ENCODE assay signal across 10 mouse cellular contexts in the genomic region with DNA sequence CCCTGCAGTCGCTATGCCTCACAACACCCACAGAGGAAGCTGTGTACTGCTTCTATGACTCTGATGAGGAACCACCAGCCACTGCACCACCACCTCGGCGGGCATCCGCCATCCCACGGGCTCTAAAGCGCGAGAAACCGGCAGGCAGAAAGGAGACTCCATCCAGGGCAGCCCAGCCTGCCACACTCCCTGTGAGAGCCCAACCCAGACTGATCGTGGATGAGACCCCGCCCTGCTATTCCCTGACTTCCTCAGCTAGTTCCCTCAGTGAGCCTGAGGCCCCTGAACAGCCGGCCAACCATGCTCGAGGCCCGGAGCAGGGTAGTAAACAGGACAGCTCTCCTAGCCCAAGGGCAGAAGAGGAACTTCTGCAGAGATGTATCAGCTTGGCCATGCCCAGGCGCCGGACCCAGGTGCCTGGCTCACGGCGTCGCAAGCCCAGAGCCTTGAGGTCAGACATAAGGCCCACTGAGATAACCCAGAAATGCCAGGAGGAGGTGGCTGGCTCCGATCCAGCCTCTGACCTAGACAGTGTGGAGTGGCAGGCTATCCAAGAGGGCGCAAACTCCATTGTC. TPM values are rescaled to one million over a fixed set of nuclear protein-coding genes. Genes with fewer than 3 reads are reported as not detected.
DNase-seq lines count a peak whose midpoint lies in the region; ATAC-seq and TF ChIP-seq lines count a peak whose summit lies in the region.
"Had no signal": no experiment of that assay in that cellular context is flagged by ENCODE, and none has a peak within 500 bp of the region (broad histone marks: within the 10 kb centered on the region; RNA-seq: fewer than 3 reads in every experiment).

No protein-coding gene starts in this region.

- H3K9ac ChIP-seq in lung, embryonic 16.5 days (ENCODE audit: low read length) = 0 out of 2 replicates have a peak overlapping the region, but pooled peaks have one; percentile 6

- H3K4me3 ChIP-seq in heart, embryonic 10.5 days = peak overlapping the region; percentile 6; the same call in 1 of the 2 replicates
- H3K4me3 ChIP-seq in lung, embryonic 16.5 days (ENCODE audit: low read length) = no peak overlapping the region
- no peak overlapping the region for H3K4me3 ChIP-seq in lung, adult 2 months (replicated peaks; ENCODE audit: extremely low read depth, low read depth, low read length)

- H3K27ac ChIP-seq in heart, embryonic 10.5 days = no peak overlapping the region
- H3K27ac ChIP-seq in lung, embryonic 16.5 days (ENCODE audit: low read length) = no peak overlapping the region

- H3K9me3 ChIP-seq in heart, embryonic 10.5 days = no peaks in the 10 kb centered on the region
- H3K9me3 ChIP-seq in lung, embryonic 16.5 days (ENCODE audit: control insufficient read depth, low read length) = no peaks in the 10 kb centered on the region

- no peak for ATAC-seq in lung, embryonic 16.5 days (ENCODE audit: low read depth)

- H3K27me3 ChIP-seq in heart, embryonic 10.5 days (ENCODE audit: insufficient read depth, poor library complexity, severe bottlenecking) = peaks cover 96% of the 10 kb centered on the region
- peaks cover 59% of the 10 kb centered on the region for H3K27me3 ChIP-seq in lung, embryonic 16.5 days (ENCODE audit: control insufficient read depth, insufficient read depth, low read depth, low read length)

- 38% methylated on average over 20 of the region's 20 CpGs for WGBS in heart, embryonic 10.5 days
- 33% methylated on average over 20 of the region's 20 CpGs for WGBS in lung, embryonic 16.5 days
- 30% methylated on average over 20 of the region's 20 CpGs for WGBS in lung, adult 2 months

- H3K4me1 ChIP-seq in heart, embryonic 10.5 days = peaks cover 59% of the 10 kb centered on the region
- H3K4me1 ChIP-seq in lung, embryonic 16.5 days (replicated peaks; ENCODE audit: control insufficient read depth, insufficient read depth, low read length) = peaks cover 28% of the 10 kb centered on the region
- H3K4me1 ChIP-seq in lung, adult 2 months (ENCODE audit: control insufficient read depth, insufficient read depth, low read length) = no peaks in the 10 kb centered on the region

- TF ChIP-seq POLR2A in lung, adult 2 months (IDR thresholded peaks at IDR 0.05; ENCODE audit: borderline replicate concordance, extremely low read depth, low read depth, low read length) = no peak

- no peak for TF ChIP-seq CTCF in lung, adult 2 months (IDR thresholded peaks at IDR 0.05; ENCODE audit: insufficient read depth, low read length)

- no peak overlapping the region for H3K4me2 ChIP-seq in lung, embryonic 16.5 days (ENCODE audit: low read depth, low read length)

- DNase-seq in heart, embryonic 10.5 days (ENCODE audit: low spot score) = no peak
- no peak for DNase-seq in heart, adult 18-20 months
- no peak for DNase-seq in lung, adult 2 months
- DNase-seq in cerebellum, postnatal 25 days = peak; percentile 73 to 79
- peak; percentile 70 to 71 for DNase-seq in spleen, postnatal 36 days (ENCODE audit: low spot score in 2 of 2)
- DNase-seq in urinary bladder, postnatal 25 days (ENCODE audit: low spot score) = no peak
- DNase-seq in retina, postnatal 1 day = no peak
- DNase-seq: adrenal gland, postnatal 14 days; right cerebral cortex, postnatal 25 days had no signal

- peaks cover 13% of the 10 kb centered on the region for H3K36me3 ChIP-seq in heart, embryonic 10.5 days
- peaks cover 4% of the 10 kb centered on the region; the same call in 1 of the 2 replicates for H3K36me3 ChIP-seq in lung, embryonic 16.5 days (ENCODE audit: control insufficient read depth, insufficient read depth, low read length)

RNA-seq across cellular contexts. Expression of gene 2310011J03Rik, which starts 6.6 kb away (rescaled TPM):
- 41.3 and 46.8 TPM in 2 replicates for polyA plus RNA-seq in heart, embryonic 10.5 days (2016; fragmentation: Nextera tagmentation; extraction: Ambion mirVana)
- 10 to 100 TPM; 15.8 to 16.6 TPM for total RNA-seq in heart, adult 18-20 months (2021)
- 49.2 and 51.8 TPM in 2 replicates for polyA plus RNA-seq in lung, embryonic 16.5 days (2015; fragmentation: Nextera tagmentation; extraction: Ambion mirVana)
- polyA plus RNA-seq in lung, adult 2 months (2012; rRNA removed) = 58.4 and 62.4 TPM in 2 replicates

RNA-seq across cellular contexts. Expression of gene Pcsk4, which starts 15.6 kb away (rescaled TPM):
- polyA plus RNA-seq in heart, embryonic 10.5 days (2016; fragmentation: Nextera tagmentation; extraction: Ambion mirVana) = 1.6 and 4.0 TPM in 2 replicates
- 1 to 10 TPM; 1.3 TPM for total RNA-seq in heart, adult 18-20 months (2021)
- polyA plus RNA-seq in lung, embryonic 16.5 days (2015; fragmentation: Nextera tagmentation; extraction: Ambion mirVana) = 4.2 and 4.3 TPM in 2 replicates
- 9.8 and 10.4 TPM in 2 replicates for polyA plus RNA-seq in lung, adult 2 months (2012; rRNA removed)

RNA-seq across cellular contexts. Expression of gene Reep6, which starts 16.0 kb away (rescaled TPM):
- 7.1 and 18.3 TPM in 2 replicates for polyA plus RNA-seq in heart, embryonic 10.5 days (2016; fragmentation: Nextera tagmentation; extraction: Ambion mirVana)
- total RNA-seq in heart, adult 18-20 months (2021) = 1 to 10 TPM; 4.8 to 5.3 TPM
- polyA plus RNA-seq in lung, embryonic 16.5 days (2015; fragmentation: Nextera tagmentation; extraction: Ambion mirVana) = 15.6 and 17.0 TPM in 2 replicates
- 23.7 and 26.8 TPM in 2 replicates for polyA plus RNA-seq in lung, adult 2 months (2012; rRNA removed)

RNA-seq across cellular contexts. Expression of gene Apc2, which starts 17.9 kb away (rescaled TPM):
- polyA plus RNA-seq in heart, embryonic 10.5 days (2016; fragmentation: Nextera tagmentation; extraction: Ambion mirVana) = 0.74 and 0.78 TPM in 2 replicates
- total RNA-seq in heart, adult 18-20 months (2021) = 1 to 10 TPM; 2.6 to 2.8 TPM
- 0.67 and 0.88 TPM in 2 replicates for polyA plus RNA-seq in lung, embryonic 16.5 days (2015; fragmentation: Nextera tagmentation; extraction: Ambion mirVana)
- polyA plus RNA-seq in lung, adult 2 months (2012; rRNA removed) = 3.8 and 4.1 TPM in 2 replicates

RNA-seq across cellular contexts. Expression of gene Rps15, which starts 21.5 kb away (rescaled TPM):
- polyA plus RNA-seq in heart, embryonic 10.5 days (2016; fragmentation: Nextera tagmentation; extraction: Ambion mirVana) = 774 and 882 TPM in 2 replicates
- total RNA-seq in heart, adult 18-20 months (2021) = 100 to 1,000 TPM; 745 to 872 TPM
- polyA plus RNA-seq in lung, embryonic 16.5 days (2015; fragmentation: Nextera tagmentation; extraction: Ambion mirVana) = 915 and 939 TPM in 2 replicates
- 1,318 and 1,397 TPM in 2 replicates for polyA plus RNA-seq in lung, adult 2 months (2012; rRNA removed)

Comparison
In these comparisons a context has a peak if more than half of its experiments do, and no peak if none do; other contexts are left out.
1. DNase-seq: peak in cerebellum, postnatal 25 days (2 of 2) and spleen, postnatal 36 days (2 of 2); none in heart, embryonic 10.5 days (single experiment), heart, adult 18-20 months (0 of 2), lung, adult 2 months (single experiment), urinary bladder, postnatal 25 days (single experiment) and retina, postnatal 1 day (single experiment).